Mouse (Mus musculus) ZHBTc4 (cell line): ENCODE measurements around the gene Zfp770.
"Not testable (repeated sequence)": the region's sequence is repeated elsewhere in the genome, so short reads cannot be mapped to it uniquely, and the experiment has no call there.

Source experiments
- DNase-seq: peaks from one replicate; pipeline ENCODE4 v3.0.0-alpha.2; 2011; ENCODE audit warnings: low read depth, low spot score

Zfp770 gene

GRCm38 (mm10) chr2:114200932-114201559 lies at the start of gene Zfp770:
Zfp770 (minus strand) TSS chr2:114201469.
- peak; percentile 90 for DNase-seq

- DNase-seq: no peak
Measured at GRCm38 (mm10) chr2:114249440-114249839, 48.2 kb upstream of the Zfp770 start.

- peak; percentile 3 for DNase-seq
Measured at GRCm38 (mm10) chr2:114237639-114238038, 36.4 kb upstream of the Zfp770 start.

GRCm38 (mm10) chr2:114236566-114236965 lies 35.3 kb upstream of the Zfp770 start:
- no peak for DNase-seq

GRCm38 (mm10) chr2:114235584-114235983 lies 34.3 kb upstream of the Zfp770 start:
- no peak for DNase-seq

GRCm38 (mm10) chr2:114231248-114231647 lies 30.0 kb upstream of the Zfp770 start:
- no peak for DNase-seq

- DNase-seq: no peak
Measured at GRCm38 (mm10) chr2:114228672-114229071, 27.4 kb upstream of the Zfp770 start.

- no peak for DNase-seq
Measured at GRCm38 (mm10) chr2:114205036-114205435, 3.8 kb upstream of the Zfp770 start.

GRCm38 (mm10) chr2:114201574-114201973 lies 305 bp upstream of the Zfp770 start:
- no peak for DNase-seq

GRCm38 (mm10) chr2:114196421-114196820 lies 4.8 kb downstream of the Zfp770 start:
- DNase-seq: no peak

- DNase-seq: not testable (repeated sequence)
Measured at GRCm38 (mm10) chr2:114186924-114187323, 14.3 kb downstream of the Zfp770 start, which contains the start of gene Aqr. Aqr (minus strand) TSS chr2:114187024.

- peak; percentile 80 for DNase-seq
Measured at GRCm38 (mm10) chr2:114177802-114178733, 23.2 kb downstream of the Zfp770 start.

- peak; percentile 94 for DNase-seq
Measured at GRCm38 (mm10) chr2:114174651-114175484, 26.4 kb downstream of the Zfp770 start.

GRCm38 (mm10) chr2:114173248-114173647 lies 28.0 kb downstream of the Zfp770 start:
- DNase-seq: no peak

GRCm38 (mm10) chr2:114167837-114168236 lies 33.4 kb downstream of the Zfp770 start:
- DNase-seq: no peak

GRCm38 (mm10) chr2:114161978-114162377 lies 39.3 kb downstream of the Zfp770 start:
- no peak for DNase-seq

- no peak for DNase-seq
Measured at GRCm38 (mm10) chr2:114157345-114157744, 43.9 kb downstream of the Zfp770 start.

GRCm38 (mm10) chr2:114156639-114157038 lies 44.6 kb downstream of the Zfp770 start:
- DNase-seq: no peak

GRCm38 (mm10) chr2:114153247-114153646 lies 48.0 kb downstream of the Zfp770 start:
- no peak for DNase-seq

GRCm38 (mm10) chr2:114146864-114147458 lies 54.3 kb downstream of the Zfp770 start:
- DNase-seq: no peak

- peak; percentile 64 for DNase-seq
Measured at GRCm38 (mm10) chr2:114145315-114145801, 55.9 kb downstream of the Zfp770 start.
